Mouse (Mus musculus) spleen, adult 2 months (tissue): ENCODE data around the gene Coq10b. TPM values are rescaled to one million over a fixed set of nuclear protein-coding genes. Genes with fewer than 3 reads are reported as not detected.

ENCODE experiments used
- DNase-seq, 2 experiments: peaks; one replicate each; pipeline versions ENCODE4 v3.0.0 to v3.0.0-alpha.2; 2012 to 2021; ENCODE audit warnings: low spot score in 2 of 2, low read depth in 1 of 2
- H3K27ac ChIP-seq: fragments of 200-500 bp; 2 replicates; pipeline ENCODE4 v1.5.1; 2012; ENCODE audit warnings: low read length, inconsistent platforms; ENCODE audit not compliant: insufficient read depth
- H3K27me3 ChIP-seq: fragments of 200-500 bp; 2 replicates; pipeline ENCODE4 v1.6.1; 2012; ENCODE audit warnings: mild to moderate bottlenecking, moderate library complexity, low read length, inconsistent platforms; ENCODE audit not compliant: control insufficient read depth, insufficient read depth
- H3K36me3 ChIP-seq: fragments of 200-500 bp; 2 replicates; pipeline ENCODE4 v1.6.1; 2012; ENCODE audit warnings: mild to moderate bottlenecking, low read length, inconsistent platforms; ENCODE audit not compliant: control insufficient read depth, insufficient read depth
- H3K4me1 ChIP-seq: fragments of 200-500 bp; 2 replicates; pipeline ENCODE4 v1.6.1; 2011; ENCODE audit warnings: inconsistent platforms; ENCODE audit not compliant: control insufficient read depth, insufficient read depth, insufficient read length
- H3K4me3 ChIP-seq: fragments of 200-500 bp; 2 replicates; pipeline ENCODE4 v1.5.1; 2011; ENCODE audit warnings: mild to moderate bottlenecking, inconsistent platforms; ENCODE audit not compliant: insufficient read depth, insufficient read length; ENCODE audit errors: extremely low read depth
- CTCF ChIP-seq: fragments of 200-500 bp; IDR thresholded peaks from 2 replicates; pipeline ENCODE4 v1.5.1; 2011; ENCODE audit warnings: mild to moderate bottlenecking, inconsistent platforms; ENCODE audit not compliant: insufficient read depth, insufficient read length, insufficient replicate concordance; ENCODE audit errors: extremely low read depth
- POLR2A ChIP-seq: fragments of 200-500 bp; IDR thresholded peaks from 2 replicates; pipeline ENCODE4 v1.6.1; 2011; ENCODE audit warnings: low read depth, low read length, inconsistent platforms
- WGBS: fragments of 180-500 bp; shearing (Covaris S2); methylation state at CpG from one replicate; pipeline ENCODE4 v1.1.7; 2018; 5-methylcytosine and 5-hydroxymethylcytosine counted together
- polyA plus RNA-seq: library from polyadenylated mRNA; depleted of rRNA; stranded (reverse); fragments of >200 nt; gene quantifications from 2 replicates; pipeline ENCODE4 v1.2.3, GENCODE M21; 2012; rRNA removed

Gene Coq10b
- polyA plus RNA-seq, 1 experiment = 3.1 TPM

- DNase-seq = no peak
- no peaks in the 10 kb centered on the region for H3K4me1 ChIP-seq
- 65% methylated on average over 2 of the region's 2 CpGs for WGBS
Observed at GRCm38 (mm10) chr1:55108473-55108872, 55.9 kb downstream of the Coq10b start.

GRCm38 (mm10) chr1:55109066-55109766 is 56.6 kb downstream of the Coq10b start:
- H3K27ac ChIP-seq = no peak overlapping the region
- no peak for DNase-seq
- WGBS = 93% methylated on average over 4 of the region's 4 CpGs
- H3K4me1 ChIP-seq = no peaks in the 10 kb centered on the region
- no peaks in the 10 kb centered on the region for H3K36me3 ChIP-seq
- H3K4me3 ChIP-seq = no peak overlapping the region
- no peaks in the 10 kb centered on the region for H3K27me3 ChIP-seq
- TF ChIP-seq CTCF (no peak), POLR2A (no peak)

More at GRCm38 (mm10) chr1:55108473-55108872, 55.9 kb downstream of the Coq10b start:
- no peak overlapping the region for H3K27ac ChIP-seq
- TF ChIP-seq CTCF (no peak), POLR2A (no peak)
- no peaks in the 10 kb centered on the region for H3K36me3 ChIP-seq
- no peak overlapping the region for H3K4me3 ChIP-seq
- no peaks in the 10 kb centered on the region for H3K27me3 ChIP-seq

Other genes starting within 250 kb of the Coq10b start
- gene Ankrd44, start 126.4 kb upstream of the Coq10b start, polyA plus RNA-seq = 43.1 and 46.2 TPM in 2 replicates
- 35.5 and 39.0 TPM in 2 replicates for gene Sf3b1, start 25.3 kb upstream of the Coq10b start, polyA plus RNA-seq
- 11.1 and 14.1 TPM in 2 replicates for gene Hspe1, start 35.4 kb downstream of the Coq10b start, polyA plus RNA-seq
- 9.2 and 9.4 TPM in 2 replicates for gene Hspd1, start 35.5 kb downstream of the Coq10b start, polyA plus RNA-seq
- gene Mob4, start 78.5 kb downstream of the Coq10b start, polyA plus RNA-seq = 3.5 and 3.9 TPM in 2 replicates
- 1.6 TPM in 2 replicates for gene Rftn2, start 174.0 kb downstream of the Coq10b start, polyA plus RNA-seq
- 2.5 and 3.8 TPM in 2 replicates for gene Mars2, start 184.4 kb downstream of the Coq10b start, polyA plus RNA-seq